Comparison of ENCODE assay signal across 9 mouse cellular contexts in the genomic region with DNA sequence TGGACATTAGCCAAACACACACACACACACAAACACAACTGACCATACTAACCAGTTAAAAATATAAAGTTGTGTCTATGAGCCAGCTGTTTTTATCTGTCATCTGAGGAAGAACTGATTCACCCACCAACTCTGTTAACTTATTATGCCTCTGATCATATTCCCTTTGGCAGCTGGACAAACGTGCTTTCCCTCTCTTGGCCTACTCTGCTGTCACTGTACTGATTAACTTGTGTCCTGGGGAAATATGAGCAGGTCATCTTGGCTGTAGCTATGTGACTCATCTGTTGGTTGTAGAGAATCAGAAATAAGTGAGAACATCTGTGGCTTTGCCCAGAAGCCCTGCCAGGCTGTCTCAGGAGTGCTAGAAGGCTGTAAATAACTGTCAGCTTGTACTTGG.
DNase-seq lines count a peak whose midpoint lies in the region; ATAC-seq and TF ChIP-seq lines count a peak whose summit lies in the region.
"Had no signal": no experiment of that assay in that cellular context is flagged by ENCODE, and none has a peak within 500 bp of the region (broad histone marks: within the 10 kb centered on the region; RNA-seq: fewer than 3 reads in every experiment).

No protein-coding gene starts in this region.

- TF ChIP-seq POLR2A in embryonic fibroblast, embryonic 13.5 days (IDR thresholded peaks at IDR 0.05; ENCODE audit: low read depth, low read length) = no peak; the same call in 1 of the 2 replicates

- no peaks in the 10 kb centered on the region for H3K4me1 ChIP-seq in heart, embryonic 12.5 days (replicated peaks)
- H3K4me1 ChIP-seq in embryonic fibroblast, embryonic 13.5 days (ENCODE audit: control insufficient read depth, insufficient read depth, low read length) = peaks cover 6% of the 10 kb centered on the region
- H3K4me1 ChIP-seq in intestine, embryonic 16.5 days (ENCODE audit: control insufficient read depth, insufficient read depth, low read length) = no peaks in the 10 kb centered on the region

- no peak overlapping the region for H3K27ac ChIP-seq in heart, embryonic 12.5 days (ENCODE audit: poor library complexity, severe bottlenecking)
- H3K27ac ChIP-seq in embryonic fibroblast, embryonic 13.5 days (ENCODE audit: insufficient read depth, low read length) = peak overlapping the region; percentile 87; the same call in 1 of the 2 replicates
- no peak overlapping the region for H3K27ac ChIP-seq in intestine, embryonic 16.5 days (ENCODE audit: low read length)

- H3K9me3 ChIP-seq in heart, embryonic 12.5 days (replicated peaks) = no peaks in the 10 kb centered on the region
- H3K9me3 ChIP-seq in intestine, embryonic 16.5 days (ENCODE audit: control insufficient read depth, low read length) = no peaks in the 10 kb centered on the region

- no peaks in the 10 kb centered on the region for H3K27me3 ChIP-seq in heart, embryonic 12.5 days (replicated peaks)
- no peaks in the 10 kb centered on the region for H3K27me3 ChIP-seq in intestine, embryonic 16.5 days (replicated peaks; ENCODE audit: control insufficient read depth, insufficient read depth, low read length)

- ATAC-seq in heart, embryonic 12.5 days (ENCODE audit: insufficient number of reproducible peaks, low FRiP score) = no peak
- ATAC-seq in intestine, embryonic 16.5 days = no peak
- ATAC-seq: forebrain, postnatal 0 days had no signal

- no peak overlapping the region for H3K4me2 ChIP-seq in heart, embryonic 12.5 days
- no peak overlapping the region for H3K4me2 ChIP-seq in intestine, embryonic 16.5 days (ENCODE audit: low read depth, low read length)

- H3K4me3 ChIP-seq in heart, embryonic 12.5 days = no peak overlapping the region
- no peak overlapping the region for H3K4me3 ChIP-seq in embryonic fibroblast, embryonic 13.5 days (ENCODE audit: insufficient read depth, low read length)
- no peak overlapping the region for H3K4me3 ChIP-seq in intestine, embryonic 16.5 days (ENCODE audit: low read length)

- H3K36me3 ChIP-seq in heart, embryonic 12.5 days = no peaks in the 10 kb centered on the region
- H3K36me3 ChIP-seq in intestine, embryonic 16.5 days (ENCODE audit: control insufficient read depth, insufficient read depth, low read length) = no peaks in the 10 kb centered on the region

- H3K9ac ChIP-seq in heart, embryonic 12.5 days = no peak overlapping the region
- H3K9ac ChIP-seq in intestine, embryonic 16.5 days (ENCODE audit: low read depth, low read length) = no peak overlapping the region
- H3K9ac ChIP-seq: forebrain, postnatal 0 days had no signal

- 43% methylated on average over 1 of the region's 1 CpGs for WGBS in heart, embryonic 12.5 days
- 46% methylated on average over 1 of the region's 1 CpGs for WGBS in intestine, embryonic 16.5 days

- no peak for TF ChIP-seq CTCF in embryonic fibroblast, embryonic 13.5 days (IDR thresholded peaks at IDR 0.05; ENCODE audit: borderline replicate concordance, insufficient read depth, low read length)

- peak; percentile 7 to 9 for DNase-seq in heart, adult 9 months (ENCODE audit: low spot score in 2 of 2)
- peak; percentile 92 for DNase-seq in Muller cell, postnatal 12 days (ENCODE audit: inconsistent ontology term)
- DNase-seq in kidney, postnatal 25 days = peak; percentile 32 to 37
- no peak for DNase-seq in cerebellum, adult 8-10 months
- DNase-seq in frontal cortex, postnatal 36 days (ENCODE audit: low spot score in 2 of 2) = no peak
- DNase-seq: forebrain, postnatal 0 days had no signal

Comparison
In these comparisons a context has a peak if more than half of its experiments do, and no peak if none do; other contexts are left out.
1. DNase-seq: peak in heart, adult 9 months (2 of 2), Muller cell, postnatal 12 days (single experiment) and kidney, postnatal 25 days (2 of 2); none in cerebellum, adult 8-10 months (single experiment) and frontal cortex, postnatal 36 days (0 of 2).